Mouse (Mus musculus): ENCODE measurements at regions not wholly inside any gene's neighbourhood (a gene's known extent, or its start where the extent isn't known, plus 50 kb on each side); places are given as distances from the start of the nearest gene placed in this dataset.

- no peak for DNase-seq (ENCODE audit: low spot score)
These were observed 400.2 kb downstream of the Sox9 start for GRCm38 (mm10) chr11:113182083-113182861.

DNA sequence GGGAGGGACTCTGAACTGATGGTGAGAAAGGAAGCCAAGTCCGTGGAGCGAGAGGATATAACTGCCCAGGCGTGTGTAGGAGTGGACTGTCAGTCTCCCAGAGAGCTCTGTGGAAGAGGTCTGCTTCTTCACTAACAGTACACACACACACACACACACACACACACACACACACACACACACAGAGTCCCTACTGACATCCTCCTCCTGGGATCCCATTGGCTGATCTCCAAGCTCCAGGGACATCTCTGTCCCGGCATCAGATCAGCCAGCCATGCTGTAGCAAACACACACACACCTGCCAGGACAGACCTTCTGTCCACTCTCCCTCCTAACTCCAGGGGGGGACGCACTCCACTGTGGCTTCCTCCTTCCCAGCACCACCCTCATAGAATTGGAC is 401.5 kb downstream of the Sox9 start:
- no peak for DNase-seq (ENCODE audit: low spot score)

DNA sequence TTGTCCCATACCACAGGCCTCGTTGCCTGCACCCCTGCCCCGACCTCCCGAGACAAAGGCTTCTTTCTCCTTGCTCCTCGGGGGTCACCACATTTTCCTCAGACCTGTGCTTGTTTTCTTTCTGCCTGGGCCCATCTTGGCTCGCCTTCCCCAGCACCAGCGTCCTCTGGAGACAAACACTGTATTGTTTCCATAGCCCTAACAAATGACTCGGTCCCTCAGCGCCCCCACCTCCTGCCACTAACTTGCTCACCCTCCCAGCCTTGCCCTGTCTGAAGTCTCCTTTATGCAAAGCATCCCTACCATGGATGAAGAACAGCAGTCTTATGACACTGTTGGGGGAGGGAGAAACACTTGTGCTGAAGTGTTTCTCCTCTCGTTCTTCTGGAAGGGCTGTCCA is 402.1 kb downstream of the Sox9 start:
- no peak for DNase-seq (ENCODE audit: low spot score)

DNA sequence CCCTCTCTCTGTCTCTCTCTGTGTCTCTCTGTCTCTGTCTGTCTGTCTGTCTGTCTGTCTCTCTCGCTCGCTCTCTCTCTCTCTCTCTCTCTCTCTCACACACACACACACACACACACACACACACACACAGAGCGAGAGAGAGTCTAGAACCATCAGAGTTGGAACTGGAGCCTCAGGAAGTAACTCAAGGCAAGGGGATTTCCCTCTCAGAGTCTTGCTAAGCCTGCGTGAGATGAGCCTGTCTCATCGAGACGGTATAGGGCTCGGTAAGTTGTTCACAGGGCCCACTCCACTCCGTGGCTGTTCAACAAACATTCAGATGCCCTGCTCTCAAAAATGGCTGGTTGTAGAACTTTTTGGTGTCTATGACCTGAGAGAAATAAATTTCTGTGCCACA is 405.4 kb downstream of the Sox9 start:
- no peak for DNase-seq (ENCODE audit: low spot score)

DNA sequence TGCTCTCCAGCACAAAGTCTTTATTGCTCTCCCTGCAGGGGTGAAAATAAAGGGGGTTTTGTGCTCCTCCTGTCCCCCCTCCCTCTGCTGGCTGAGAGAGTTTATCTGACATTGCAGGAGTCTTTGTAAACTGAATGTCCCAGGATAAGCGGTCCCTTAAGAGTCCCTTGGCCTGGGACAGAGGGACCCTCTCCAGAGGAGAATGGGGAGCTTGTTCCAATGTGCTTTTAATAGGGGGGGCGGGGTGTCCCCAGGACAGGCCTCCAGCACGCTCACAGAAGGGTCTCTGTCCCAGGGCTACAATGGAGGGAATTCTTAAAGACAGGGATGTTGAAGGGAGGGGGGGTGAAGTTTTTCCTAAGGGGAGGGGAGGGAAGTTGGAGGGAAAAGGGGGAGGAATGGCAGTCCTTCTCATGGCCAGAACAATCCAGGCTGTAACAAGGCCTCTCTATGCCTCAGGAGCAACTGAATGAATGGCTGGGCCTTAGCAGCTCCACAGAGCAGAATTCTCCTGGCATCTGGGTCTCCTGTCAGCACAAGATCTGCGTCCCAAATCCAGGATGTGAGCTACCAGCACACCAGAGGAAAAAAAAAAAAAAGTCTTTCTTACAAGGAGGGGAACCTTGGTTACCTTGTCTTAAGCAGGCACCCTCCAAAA is 406.4 kb downstream of the Sox9 start:
- DNase-seq (ENCODE audit: low spot score): no peak

- no peak for DNase-seq (ENCODE audit: low spot score)
These were observed 408.0 kb downstream of the Sox9 start for GRCm38 (mm10) chr11:113190006-113190405.

- DNase-seq (ENCODE audit: low spot score): no peak
These were observed 408.5 kb downstream of the Sox9 start for GRCm38 (mm10) chr11:113190520-113190919.

DNA sequence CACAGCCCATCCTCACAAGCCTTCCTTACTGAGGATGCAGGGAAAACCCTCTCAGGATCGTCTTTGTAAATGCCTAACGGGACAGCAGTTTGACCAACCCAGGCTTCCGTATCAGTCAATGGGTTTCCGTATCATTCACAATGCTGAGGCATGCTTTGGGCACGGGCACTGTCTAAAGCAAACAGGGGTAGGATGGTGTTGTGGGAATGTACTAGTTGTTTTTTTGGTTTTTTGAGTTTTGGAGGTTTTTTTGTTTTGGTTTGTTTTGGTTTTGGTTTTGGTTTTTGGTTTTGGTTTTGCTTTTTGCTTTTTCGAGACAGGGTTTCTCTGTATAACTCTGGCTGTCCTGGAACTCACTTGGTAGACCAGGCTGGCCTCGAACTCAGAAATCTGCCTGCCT is 409.0 kb downstream of the Sox9 start:
- DNase-seq (ENCODE audit: low spot score): no peak

DNA sequence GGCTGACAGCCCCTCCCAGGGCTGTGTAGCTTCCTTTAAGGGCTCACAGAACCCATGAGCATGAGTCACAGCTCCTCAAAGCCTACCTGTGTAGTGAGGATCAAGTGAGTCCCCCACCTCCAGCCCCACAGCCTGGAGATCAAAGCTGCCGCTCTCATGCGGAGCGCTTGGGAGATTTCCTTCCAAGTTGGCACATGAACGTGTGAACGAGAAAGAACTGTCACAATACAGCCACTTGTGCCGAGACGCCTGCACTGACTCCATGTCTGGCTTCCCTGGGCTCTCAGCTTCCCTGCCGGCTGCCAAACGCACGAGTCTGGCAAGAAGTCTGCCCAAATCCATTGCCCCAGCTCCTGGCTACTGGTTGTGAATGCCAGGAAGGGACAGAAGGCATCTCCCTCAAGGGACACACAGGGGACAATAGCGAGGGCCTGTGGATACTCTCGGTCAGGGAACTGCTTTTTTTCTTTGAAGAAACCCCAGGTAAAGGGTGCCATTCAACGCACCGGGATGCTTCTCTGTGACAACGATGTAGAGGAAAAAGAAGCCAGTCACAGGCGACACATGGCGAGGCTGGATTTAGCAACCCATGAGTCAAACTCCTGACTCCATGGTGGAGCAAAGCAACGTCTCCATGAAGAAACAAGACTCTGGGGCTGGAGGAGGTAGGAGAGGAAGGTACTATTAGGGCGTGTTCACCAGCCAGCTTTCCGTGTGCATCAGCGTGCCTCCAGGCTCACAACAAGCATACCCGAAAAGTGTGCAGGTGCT is 410.2 kb downstream of the Sox9 start:
- no peak for DNase-seq (ENCODE audit: low spot score)

- DNase-seq (ENCODE audit: low spot score): no peak
These were observed 412.3 kb downstream of the Sox9 start for GRCm38 (mm10) chr11:113194144-113194827.

All from c-Kit-positive CD71-positive TER-119-positive erythroid progenitor cells, embryonic 14.5 days (primary cell).